Mouse (Mus musculus): ENCODE data around the gene Slc6a17. TPM values are rescaled to one million over a fixed set of nuclear protein-coding genes. Genes with fewer than 3 reads are reported as not detected.
A peak's percentile ranks its signal among the peaks of the same experiment; 100 is the strongest.

The Slc6a17 gene
- polyA plus RNA-seq, 1 experiment from 2014 or later: 2.7 TPM

GRCm38 (mm10) chr3:107543158-107544080, 25.6 kb upstream of the Slc6a17 start:
- Histone ChIP-seq H3K36me3 (no peaks in the 10 kb centered on the region), H3K9me3 (no peaks in the 10 kb centered on the region), H3K27me3 (peaks cover 9% of the 10 kb centered on the region; the same call in 1 of the 2 replicates), H3K9ac (no peak overlapping the region), H3K4me2 (no peak overlapping the region), H3K4me1 (peaks cover 5% of the 10 kb centered on the region; the same call in 1 of the 2 replicates), H3K27ac (no peak overlapping the region), H3K4me3 (no peak overlapping the region)
- 37% methylated on average over 8 of the region's 8 CpGs for WGBS
- ATAC-seq (ENCODE audit: borderline replicate concordance, extremely low read depth, low FRiP score, low TSS enrichment): peak; percentile 55; the same call in 1 of the 2 replicates

DNA sequence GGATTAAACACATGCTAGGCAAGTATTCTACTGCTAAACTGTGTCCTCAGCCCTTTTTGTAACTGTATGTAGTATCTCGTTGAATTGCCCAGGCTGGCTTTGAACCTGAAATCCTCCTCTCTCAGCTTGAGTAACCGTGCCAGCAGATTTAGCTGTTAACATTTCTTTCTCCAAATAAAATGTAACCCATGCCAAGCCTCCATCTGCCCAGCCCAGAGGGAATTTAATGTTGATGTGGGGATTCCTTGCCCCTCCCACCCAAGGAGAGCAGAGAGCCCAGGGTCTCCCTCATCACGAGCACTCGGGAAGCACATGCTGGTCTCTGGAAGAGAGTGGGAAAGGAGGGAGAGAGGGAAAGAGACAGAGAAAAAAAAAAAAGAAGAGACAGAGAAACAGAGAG, 24.8 kb upstream of the Slc6a17 start:
- H3K36me3 ChIP-seq: no peaks in the 10 kb centered on the region
- no peak overlapping the region for H3K4me3 ChIP-seq
- no peak overlapping the region for H3K27ac ChIP-seq
- H3K4me1 ChIP-seq: peaks cover 9% of the 10 kb centered on the region
- 46% methylated on average over 4 of the region's 4 CpGs for WGBS
- no peak for ATAC-seq (ENCODE audit: borderline replicate concordance, extremely low read depth, low FRiP score, low TSS enrichment)
- H3K27me3 ChIP-seq: peaks cover 13% of the 10 kb centered on the region; the same call in 1 of the 2 replicates
- no peak overlapping the region for H3K4me2 ChIP-seq
- no peaks in the 10 kb centered on the region for H3K9me3 ChIP-seq
- H3K9ac ChIP-seq: no peak overlapping the region

GRCm38 (mm10) chr3:107537504-107537889, 19.7 kb upstream of the Slc6a17 start:
- Histone ChIP-seq H3K4me2 (peak overlapping the region; percentile 42), H3K9me3 (no peaks in the 10 kb centered on the region), H3K36me3 (no peaks in the 10 kb centered on the region), H3K27ac (no peak overlapping the region), H3K4me1 (peaks cover 12% of the 10 kb centered on the region), H3K9ac (no peak overlapping the region), H3K27me3 (peaks cover 30% of the 10 kb centered on the region; the same call in 1 of the 2 replicates), H3K4me3 (peak overlapping the region; percentile 3; the same call in 1 of the 2 replicates)
- WGBS: 25% methylated on average over 8 of the region's 8 CpGs
- no peak; the same call in 1 of the 2 replicates for ATAC-seq (ENCODE audit: borderline replicate concordance, extremely low read depth, low FRiP score, low TSS enrichment)

- Histone ChIP-seq H3K4me3 (peak overlapping the region; percentile 3; the same call in 1 of the 2 replicates), H3K27me3 (peaks cover 30% of the 10 kb centered on the region; the same call in 1 of the 2 replicates), H3K4me1 (peaks cover 12% of the 10 kb centered on the region), H3K9me3 (no peaks in the 10 kb centered on the region), H3K9ac (no peak overlapping the region), H3K36me3 (no peaks in the 10 kb centered on the region), H3K4me2 (peak overlapping the region; percentile 42), H3K27ac (no peak overlapping the region)
- 3% methylated on average over 17 of the region's 17 CpGs for WGBS
- peak; percentile 81 for ATAC-seq (ENCODE audit: borderline replicate concordance, extremely low read depth, low FRiP score, low TSS enrichment)
Measured at GRCm38 (mm10) chr3:107536810-107537503, 19.1 kb upstream of the Slc6a17 start.

GRCm38 (mm10) chr3:107534951-107535350, 17.1 kb upstream of the Slc6a17 start:
- H3K27me3 ChIP-seq: peaks cover 21% of the 10 kb centered on the region; the same call in 1 of the 2 replicates
- no peak overlapping the region for H3K4me2 ChIP-seq
- H3K4me3 ChIP-seq: no peak overlapping the region
- no peak for ATAC-seq (ENCODE audit: borderline replicate concordance, extremely low read depth, low FRiP score, low TSS enrichment)
- 80% methylated on average over 7 of the region's 7 CpGs for WGBS
- no peaks in the 10 kb centered on the region for H3K36me3 ChIP-seq
- H3K27ac ChIP-seq: no peak overlapping the region
- no peak overlapping the region for H3K9ac ChIP-seq
- H3K9me3 ChIP-seq: no peaks in the 10 kb centered on the region
- peaks cover 12% of the 10 kb centered on the region for H3K4me1 ChIP-seq

DNA sequence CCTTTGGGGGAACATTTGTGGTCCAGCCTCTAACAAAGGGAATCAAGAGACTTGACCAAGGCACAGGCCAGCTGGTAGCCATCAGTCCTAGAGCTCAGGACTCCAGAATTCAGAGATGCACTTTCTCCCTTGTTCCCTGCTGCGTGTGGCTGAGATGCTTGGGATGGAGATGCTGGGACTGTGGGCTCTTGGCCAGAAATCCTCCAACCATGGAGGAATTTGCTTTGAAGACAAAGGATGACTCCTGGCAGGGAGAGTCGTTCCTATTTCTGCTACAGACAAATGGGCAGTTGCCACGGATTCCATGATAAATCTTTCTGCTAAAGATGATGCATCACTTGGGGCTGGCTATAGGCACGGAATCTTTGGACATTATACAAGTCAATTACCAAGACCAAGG, 15.7 kb upstream of the Slc6a17 start:
- no peak overlapping the region for H3K27ac ChIP-seq
- 30% methylated on average over 4 of the region's 4 CpGs for WGBS
- H3K4me3 ChIP-seq: no peak overlapping the region
- H3K9me3 ChIP-seq: no peaks in the 10 kb centered on the region
- H3K4me1 ChIP-seq: peaks cover 12% of the 10 kb centered on the region
- no peak overlapping the region for H3K4me2 ChIP-seq
- H3K9ac ChIP-seq: no peak overlapping the region
- H3K27me3 ChIP-seq: peaks cover 21% of the 10 kb centered on the region; the same call in 1 of the 2 replicates
- no peaks in the 10 kb centered on the region for H3K36me3 ChIP-seq
- no peak for ATAC-seq (ENCODE audit: borderline replicate concordance, extremely low read depth, low FRiP score, low TSS enrichment)

- Histone ChIP-seq H3K9me3 (no peaks in the 10 kb centered on the region), H3K4me2 (no peak overlapping the region), H3K4me3 (no peak overlapping the region), H3K27ac (no peak overlapping the region), H3K4me1 (no peaks in the 10 kb centered on the region; the same call in 1 of the 2 replicates), H3K27me3 (peaks cover 15% of the 10 kb centered on the region; the same call in 1 of the 2 replicates), H3K9ac (no peak overlapping the region), H3K36me3 (no peaks in the 10 kb centered on the region)
- 65% methylated on average over 5 of the region's 5 CpGs for WGBS
- ATAC-seq (ENCODE audit: borderline replicate concordance, extremely low read depth, low FRiP score, low TSS enrichment): no peak
Measured at GRCm38 (mm10) chr3:107530581-107530980, 12.8 kb upstream of the Slc6a17 start.

DNA sequence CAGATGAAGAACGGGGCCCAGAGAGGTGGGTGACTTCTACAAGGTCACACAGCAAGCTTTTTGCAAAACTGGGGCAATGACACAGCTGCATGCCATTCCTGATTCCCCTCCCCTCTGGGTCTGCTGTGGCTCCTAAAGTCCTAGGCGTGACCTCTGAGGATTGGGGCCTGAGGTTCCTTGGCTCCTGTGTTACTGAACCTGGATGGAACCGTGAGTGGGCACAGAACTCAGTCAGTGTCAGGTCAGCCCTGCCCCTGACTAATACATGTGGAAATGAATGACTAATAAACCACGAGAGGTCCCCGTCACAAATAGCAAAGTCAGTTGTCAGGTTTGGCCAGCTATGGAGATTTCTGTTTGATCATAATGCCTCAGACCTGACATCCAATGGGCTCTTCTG, 11.4 kb upstream of the Slc6a17 start:
- 69% methylated on average over 5 of the region's 5 CpGs for WGBS
- Histone ChIP-seq H3K27me3 (peaks cover 20% of the 10 kb centered on the region; the same call in 1 of the 2 replicates), H3K27ac (no peak overlapping the region)

GRCm38 (mm10) chr3:107528401-107529118, 10.7 kb upstream of the Slc6a17 start:
- no peak overlapping the region for H3K4me2 ChIP-seq
- no peak overlapping the region for H3K4me3 ChIP-seq
- no peak overlapping the region for H3K9ac ChIP-seq
- H3K36me3 ChIP-seq: no peaks in the 10 kb centered on the region
- H3K4me1 ChIP-seq: no peaks in the 10 kb centered on the region; the same call in 1 of the 2 replicates
- 22% methylated on average over 9 of the region's 9 CpGs for WGBS
- no peak overlapping the region for H3K27ac ChIP-seq
- peaks cover 20% of the 10 kb centered on the region; the same call in 1 of the 2 replicates for H3K27me3 ChIP-seq
- no peaks in the 10 kb centered on the region for H3K9me3 ChIP-seq
- no peak for ATAC-seq (ENCODE audit: borderline replicate concordance, extremely low read depth, low FRiP score, low TSS enrichment)

More for the DNA sequence above, 11.4 kb upstream of the Slc6a17 start:
- Histone ChIP-seq H3K4me3 (no peak overlapping the region), H3K9ac (no peak overlapping the region), H3K36me3 (no peaks in the 10 kb centered on the region), H3K4me2 (no peak overlapping the region), H3K9me3 (no peaks in the 10 kb centered on the region), H3K4me1 (no peaks in the 10 kb centered on the region; the same call in 1 of the 2 replicates)
- no peak for ATAC-seq (ENCODE audit: borderline replicate concordance, extremely low read depth, low FRiP score, low TSS enrichment)

DNA sequence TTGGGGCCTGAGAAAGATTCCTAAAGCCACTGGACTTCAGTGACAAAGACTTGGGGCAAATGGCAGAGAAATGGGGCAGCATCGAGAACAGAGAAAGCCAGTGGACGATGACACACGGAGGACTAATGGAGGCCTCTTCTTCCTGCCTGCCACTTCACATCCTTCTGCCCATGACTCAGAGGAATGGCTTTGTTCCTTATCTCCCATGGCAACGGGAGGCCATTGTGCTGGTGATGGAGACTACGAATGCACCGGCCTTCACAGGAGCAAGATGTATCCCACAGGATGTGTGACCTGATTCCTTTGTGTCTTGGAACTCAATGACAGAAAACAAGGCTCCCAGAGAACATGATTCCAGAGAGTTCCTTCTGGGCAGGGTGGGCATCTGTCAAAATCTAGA, 6.7 kb upstream of the Slc6a17 start:
- 62% methylated on average over 6 of the region's 6 CpGs for WGBS
- H3K4me2 ChIP-seq: no peak overlapping the region
- H3K4me3 ChIP-seq: no peak overlapping the region
- no peaks in the 10 kb centered on the region for H3K36me3 ChIP-seq
- no peaks in the 10 kb centered on the region for H3K9me3 ChIP-seq
- no peak overlapping the region for H3K27ac ChIP-seq
- ATAC-seq (ENCODE audit: borderline replicate concordance, extremely low read depth, low FRiP score, low TSS enrichment): no peak
- no peaks in the 10 kb centered on the region; the same call in 1 of the 2 replicates for H3K4me1 ChIP-seq
- no peak overlapping the region for H3K9ac ChIP-seq
- peaks cover 34% of the 10 kb centered on the region; the same call in 1 of the 2 replicates for H3K27me3 ChIP-seq

DNA sequence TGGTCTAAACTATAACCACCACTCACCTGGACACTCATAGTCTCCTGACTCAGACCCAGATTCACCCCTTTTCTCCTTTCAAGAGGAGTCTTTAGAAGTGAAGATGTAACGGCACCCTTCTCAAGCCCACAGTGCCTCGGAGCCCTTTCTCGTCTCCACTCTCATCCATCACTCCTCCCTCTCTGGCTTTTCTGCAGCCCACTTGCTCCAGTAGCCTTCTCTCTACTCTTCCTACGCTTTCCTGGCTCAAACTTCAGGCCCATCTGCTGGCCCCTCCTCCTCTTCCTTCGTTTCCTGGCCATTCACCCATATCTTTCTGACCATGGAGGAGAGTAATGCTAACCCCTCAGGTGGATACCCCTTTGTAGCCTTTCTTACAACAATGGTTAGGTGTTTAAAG, 3.1 kb upstream of the Slc6a17 start:
- no peak overlapping the region for H3K4me3 ChIP-seq
- H3K4me1 ChIP-seq: peaks cover 16% of the 10 kb centered on the region
- no peak overlapping the region for H3K4me2 ChIP-seq
- peaks cover 54% of the 10 kb centered on the region for H3K27me3 ChIP-seq
- H3K9ac ChIP-seq: no peak overlapping the region
- 59% methylated on average over 5 of the region's 5 CpGs for WGBS
- H3K27ac ChIP-seq: no peak overlapping the region
- no peaks in the 10 kb centered on the region for H3K36me3 ChIP-seq
- no peaks in the 10 kb centered on the region for H3K9me3 ChIP-seq
- no peak for ATAC-seq (ENCODE audit: borderline replicate concordance, extremely low read depth, low FRiP score, low TSS enrichment)

Measured in lung, embryonic 15.5 days (tissue).